Mouse (Mus musculus) liver, embryonic 16.5 days (tissue): ENCODE data around the gene Grm7. TPM values are rescaled to one million over a fixed set of nuclear protein-coding genes. Genes with fewer than 3 reads are reported as not detected.

Experiments used
- ATAC-seq: fragments of 200-750 bp; cut with Nextera tagmentation; 2 replicates; pipeline ENCODE4 v1.8.0; 2017; ENCODE audit warnings: low read depth, mild to moderate bottlenecking, moderate number of reproducible peaks, moderate library complexity
- H3K27ac ChIP-seq: fragments of 300-500 bp; sonication (generic); 2 replicates; pipeline ENCODE4 v1.5.1; 2014; ENCODE audit warnings: mild to moderate bottlenecking, low read length
- H3K27me3 ChIP-seq: fragments of 300-500 bp; sonication (generic); 2 replicates; pipeline ENCODE4 v1.6.1; 2014; ENCODE audit warnings: low read depth, low read length, mixed read lengths; ENCODE audit not compliant: control insufficient read depth, insufficient read depth
- H3K36me3 ChIP-seq: fragments of 300-500 bp; sonication (generic); 2 replicates; pipeline ENCODE4 v1.6.1; 2014; ENCODE audit warnings: mild to moderate bottlenecking; ENCODE audit not compliant: control insufficient read depth, insufficient read depth
- H3K4me1 ChIP-seq: fragments of 300-500 bp; sonication (generic); 2 replicates; pipeline ENCODE4 v1.6.1; 2014; ENCODE audit warnings: low read depth, low read length, mixed read lengths; ENCODE audit not compliant: control insufficient read depth
- H3K4me2 ChIP-seq: fragments of 300-500 bp; sonication (generic); 2 replicates; pipeline ENCODE4 v1.6.1; 2014; ENCODE audit warnings: low read depth, low read length, mixed read lengths
- H3K4me3 ChIP-seq: fragments of 300-500 bp; sonication (generic); 2 replicates; pipeline ENCODE4 v1.5.1; 2014; ENCODE audit warnings: low read depth, mild to moderate bottlenecking, low read length
- H3K9ac ChIP-seq: fragments of 300-500 bp; sonication (generic); 2 replicates; pipeline ENCODE4 v1.6.1; 2014; ENCODE audit warnings: low read depth, low read length
- H3K9me3 ChIP-seq: fragments of 300-500 bp; sonication (generic); replicated peaks from 2 replicates; pipeline ENCODE4 v1.6.1; 2016; ENCODE audit warnings: low read length; ENCODE audit not compliant: control insufficient read depth
- WGBS: fragments of 180-500 bp; shearing (Covaris S2); extraction: QIAGEN DNeasy Blood & Tissue Kit; methylation state at CpG from one replicate; pipeline ENCODE4 v1.1.7; 2014; ENCODE audit not compliant: insufficient replicate concordance; 5-methylcytosine and 5-hydroxymethylcytosine counted together
- polyA plus RNA-seq: library from polyadenylated mRNA; unstranded; fragments of >200 nt; fragmentation: Nextera tagmentation; extraction: Ambion mirVana; gene quantifications from 2 replicates; pipeline ENCODE4 v1.2.1, GENCODE M21; 2015

Grm7 gene
- polyA plus RNA-seq, 1 experiment from 2014 or later = 0.09 TPM

DNA sequence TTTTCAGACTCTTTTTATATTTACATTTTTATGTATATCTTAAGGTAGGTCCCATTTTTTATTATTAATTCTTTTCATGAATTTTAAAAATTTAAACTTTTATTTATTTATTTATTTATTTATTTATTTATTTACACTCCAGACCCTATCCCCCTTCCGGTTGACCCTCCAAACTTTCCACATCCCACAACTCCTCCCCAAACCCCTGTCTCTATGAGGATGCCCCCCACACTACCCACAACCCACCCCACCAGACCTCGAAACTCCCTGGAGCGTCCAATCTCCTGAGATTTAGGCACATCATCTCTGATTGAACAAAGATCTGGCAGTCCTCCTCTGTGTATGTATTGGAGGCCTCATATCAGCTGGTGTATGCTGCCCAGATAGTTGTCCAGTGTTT is 69.6 kb downstream of the Grm7 start:
- no peak for ATAC-seq
- H3K36me3 ChIP-seq = no peaks in the 10 kb centered on the region
- no peaks in the 10 kb centered on the region for H3K4me1 ChIP-seq
- 49% methylated on average over 3 of the region's 3 CpGs for WGBS
- no peaks in the 10 kb centered on the region for H3K9me3 ChIP-seq
- no peak overlapping the region for H3K27ac ChIP-seq
- H3K27me3 ChIP-seq = no peaks in the 10 kb centered on the region
- no peak overlapping the region for H3K4me2 ChIP-seq
- no peak overlapping the region for H3K4me3 ChIP-seq
- H3K9ac ChIP-seq = no peak overlapping the region

GRCm38 (mm10) chr6:110723371-110723770 is 78.0 kb downstream of the Grm7 start:
- WGBS = 66% methylated on average over 4 of the region's 4 CpGs
- no peak for ATAC-seq

DNA sequence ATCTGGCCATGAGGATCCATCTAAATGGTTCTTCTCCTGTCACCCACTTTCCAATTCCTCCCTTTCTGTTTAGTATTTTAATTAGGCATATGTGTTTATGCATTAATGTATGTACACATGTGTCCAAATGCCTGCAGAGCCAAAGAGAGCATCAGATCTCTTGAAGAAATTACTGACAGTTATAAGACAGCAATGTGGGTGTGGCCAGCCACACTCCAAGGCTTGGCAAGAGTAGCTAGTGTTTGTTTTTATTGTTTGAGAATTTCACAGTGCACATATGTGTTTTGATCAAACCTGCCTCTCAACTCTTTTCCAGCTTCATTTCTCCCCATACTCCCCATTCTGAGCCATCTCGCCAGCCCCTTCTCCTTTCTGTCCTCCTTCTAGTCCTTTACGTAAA is 88.5 kb downstream of the Grm7 start:
- Histone ChIP-seq H3K4me2 (no peak overlapping the region), H3K4me3 (no peak overlapping the region), H3K9ac (no peak overlapping the region), H3K4me1 (no peaks in the 10 kb centered on the region), H3K27ac (no peak overlapping the region), H3K9me3 (no peaks in the 10 kb centered on the region), H3K27me3 (no peaks in the 10 kb centered on the region), H3K36me3 (no peaks in the 10 kb centered on the region)
- WGBS = 80% methylated on average over 2 of the region's 2 CpGs
- no peak for ATAC-seq

More at GRCm38 (mm10) chr6:110723371-110723770, 78.0 kb downstream of the Grm7 start:
- Histone ChIP-seq H3K9ac (no peak overlapping the region), H3K4me3 (no peak overlapping the region), H3K27me3 (no peaks in the 10 kb centered on the region), H3K36me3 (no peaks in the 10 kb centered on the region), H3K27ac (no peak overlapping the region), H3K4me1 (no peaks in the 10 kb centered on the region), H3K4me2 (no peak overlapping the region), H3K9me3 (no peaks in the 10 kb centered on the region)

DNA sequence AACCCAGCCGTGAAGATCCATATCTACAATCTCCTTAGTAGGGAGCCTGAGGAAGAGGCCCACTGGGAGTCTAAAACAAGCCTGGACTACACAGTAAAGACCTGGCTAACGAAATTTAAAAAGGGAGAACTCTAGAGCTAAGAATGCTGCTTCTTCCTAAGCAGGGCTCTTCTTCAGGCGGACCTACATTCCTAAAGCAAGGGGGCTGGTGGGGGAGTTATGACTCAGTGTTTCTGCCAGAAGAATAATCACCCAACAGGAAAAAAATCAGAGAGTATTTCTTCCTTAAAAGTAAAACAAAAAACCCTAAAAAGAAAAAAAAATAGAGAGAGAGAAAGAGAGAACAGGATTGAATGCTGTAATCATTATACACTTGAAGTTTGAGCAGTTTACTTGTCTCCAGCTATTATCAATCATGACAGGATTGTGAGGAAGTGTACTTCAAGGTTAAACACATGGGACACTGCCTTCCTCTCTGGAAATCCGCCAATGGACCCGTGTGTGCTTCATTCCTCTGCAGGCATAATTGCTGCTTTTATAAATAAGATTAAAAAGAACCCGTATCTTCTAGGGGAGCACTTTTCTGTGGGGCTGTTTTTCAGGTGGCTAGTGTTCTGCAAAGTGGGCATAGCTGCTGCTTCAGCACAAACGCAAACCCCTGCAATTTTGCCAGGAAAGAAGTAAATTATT is 98.7 kb downstream of the Grm7 start:
- 30% methylated on average over 7 of the region's 7 CpGs for WGBS
- no peak overlapping the region for H3K27ac ChIP-seq

DNA sequence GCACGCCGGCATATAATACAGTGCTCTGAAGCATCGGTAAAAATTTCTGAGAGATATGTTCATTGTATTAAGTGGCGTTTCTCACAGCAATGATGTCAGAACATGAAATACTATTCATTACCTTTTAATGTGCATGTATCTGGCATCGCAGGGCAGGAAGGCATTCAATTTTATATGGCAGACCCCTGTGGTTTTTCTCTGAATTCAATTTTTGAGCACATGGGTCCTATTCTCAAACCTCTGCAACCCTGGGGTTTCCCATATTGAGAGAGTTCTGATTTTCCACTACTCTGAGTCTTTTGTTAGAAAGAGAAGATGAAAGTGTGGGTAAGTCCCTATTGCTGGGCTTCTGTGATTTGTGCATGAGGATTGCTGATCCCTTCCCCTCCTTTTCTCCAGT is 110.5 kb downstream of the Grm7 start:
- no peaks in the 10 kb centered on the region for H3K4me1 ChIP-seq
- H3K27me3 ChIP-seq = no peaks in the 10 kb centered on the region
- H3K9ac ChIP-seq = no peak overlapping the region
- H3K4me2 ChIP-seq = no peak overlapping the region
- WGBS = 72% methylated on average over 5 of the region's 5 CpGs
- H3K4me3 ChIP-seq = no peak overlapping the region
- H3K27ac ChIP-seq = no peak overlapping the region
- ATAC-seq = no peak
- no peaks in the 10 kb centered on the region for H3K9me3 ChIP-seq
- no peaks in the 10 kb centered on the region for H3K36me3 ChIP-seq

More for the DNA sequence above, 98.7 kb downstream of the Grm7 start:
- no peaks in the 10 kb centered on the region for H3K36me3 ChIP-seq
- H3K9ac ChIP-seq = no peak overlapping the region
- no peaks in the 10 kb centered on the region for H3K4me1 ChIP-seq
- H3K4me3 ChIP-seq = no peak overlapping the region
- ATAC-seq = no peak
- no peak overlapping the region for H3K4me2 ChIP-seq
- H3K27me3 ChIP-seq = no peaks in the 10 kb centered on the region
- no peaks in the 10 kb centered on the region for H3K9me3 ChIP-seq

DNA sequence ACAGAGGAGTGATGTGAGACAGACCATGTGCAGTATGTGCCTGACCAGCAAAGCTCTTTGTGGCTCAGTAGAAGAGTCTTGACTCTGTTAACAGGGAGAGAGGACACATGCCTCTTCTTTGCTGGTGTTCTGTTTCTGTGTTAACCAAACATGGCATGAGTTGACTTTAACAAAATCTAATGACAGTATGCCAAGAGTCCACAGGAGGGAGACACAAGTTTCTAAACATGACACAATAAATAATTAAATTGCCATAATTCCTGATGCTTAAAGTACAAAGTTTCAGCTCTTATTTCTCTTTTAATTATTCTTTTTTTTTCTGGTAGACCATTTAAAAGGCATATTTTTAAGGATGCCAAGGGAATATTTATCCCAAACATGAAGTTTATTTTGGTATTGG is 124.2 kb downstream of the Grm7 start:
- Histone ChIP-seq H3K27ac (no peak overlapping the region), H3K4me3 (no peak overlapping the region), H3K9me3 (no peaks in the 10 kb centered on the region), H3K9ac (no peak overlapping the region), H3K36me3 (no peaks in the 10 kb centered on the region), H3K27me3 (no peaks in the 10 kb centered on the region), H3K4me2 (no peak overlapping the region), H3K4me1 (no peaks in the 10 kb centered on the region)
- ATAC-seq = no peak

- no peak overlapping the region for H3K9ac ChIP-seq
- no peak for ATAC-seq
- H3K36me3 ChIP-seq = no peaks in the 10 kb centered on the region
- no peak overlapping the region for H3K4me3 ChIP-seq
- H3K9me3 ChIP-seq = no peaks in the 10 kb centered on the region
- no peak overlapping the region for H3K27ac ChIP-seq
- no peaks in the 10 kb centered on the region for H3K4me1 ChIP-seq
- H3K4me2 ChIP-seq = no peak overlapping the region
- WGBS = 22% methylated on average over 1 of the region's 1 CpGs
- no peaks in the 10 kb centered on the region for H3K27me3 ChIP-seq
These were observed 127.3 kb downstream of the Grm7 start for GRCm38 (mm10) chr6:110772652-110773051.

- no peak overlapping the region for H3K4me2 ChIP-seq
These were observed 130.7 kb downstream of the Grm7 start for GRCm38 (mm10) chr6:110776046-110776445.

GRCm38 (mm10) chr6:110785497-110785928 is 140.1 kb downstream of the Grm7 start:
- no peaks in the 10 kb centered on the region for H3K27me3 ChIP-seq
- H3K9me3 ChIP-seq = no peaks in the 10 kb centered on the region
- no peaks in the 10 kb centered on the region for H3K36me3 ChIP-seq
- no peak overlapping the region for H3K4me2 ChIP-seq
- H3K9ac ChIP-seq = no peak overlapping the region
- 48% methylated on average over 1 of the region's 1 CpGs for WGBS
- H3K4me1 ChIP-seq = no peaks in the 10 kb centered on the region
- no peak overlapping the region for H3K4me3 ChIP-seq
- no peak overlapping the region for H3K27ac ChIP-seq
- no peak for ATAC-seq

More at GRCm38 (mm10) chr6:110776046-110776445, 130.7 kb downstream of the Grm7 start:
- H3K27me3 ChIP-seq = no peaks in the 10 kb centered on the region
- H3K9ac ChIP-seq = no peak overlapping the region
- no peaks in the 10 kb centered on the region for H3K4me1 ChIP-seq
- no peaks in the 10 kb centered on the region for H3K36me3 ChIP-seq
- 72% methylated on average over 6 of the region's 6 CpGs for WGBS
- ATAC-seq = no peak
- no peak overlapping the region for H3K27ac ChIP-seq
- H3K9me3 ChIP-seq = no peaks in the 10 kb centered on the region
- H3K4me3 ChIP-seq = no peak overlapping the region
